Mouse (Mus musculus): ENCODE measurements around the gene Mas1.

GRCm38 (mm10) chr17:12834317-12834716 lies 33.6 kb downstream of the Mas1 start:
- TF ChIP-seq EP300 (IDR thresholded peaks at IDR 0.05; ENCODE audit: low read depth): no peak
- no peak for TF ChIP-seq CTCF (IDR thresholded peaks at IDR 0.05; ENCODE audit: low read depth)

Data from liver, embryonic 14.5 days (tissue).